Mouse (Mus musculus) erythroblast, embryonic 14.5 days (primary cell): Measurements from ENCODE around the gene Rab15. TPM values are rescaled to one million over a fixed set of nuclear protein-coding genes. Genes with fewer than 3 reads are reported as not detected.

Experiments used
- H3K27me3 ChIP-seq: 2 replicates; pipeline ENCODE4 v1.6.1; 2012; ENCODE audit warnings: inconsistent platforms; ENCODE audit not compliant: control insufficient read depth
- H3K36me3 ChIP-seq: 2 replicates; pipeline ENCODE4 v1.6.1; 2012; ENCODE audit warnings: mild to moderate bottlenecking, inconsistent platforms; ENCODE audit not compliant: control insufficient read depth
- H3K4me1 ChIP-seq: 2 replicates; pipeline ENCODE4 v1.6.1; 2012; ENCODE audit warnings: inconsistent platforms; ENCODE audit not compliant: control insufficient read depth
- H3K4me3 ChIP-seq: replicated peaks from 2 replicates; pipeline ENCODE3; 2012; ENCODE audit warnings: moderate library complexity, mild to moderate bottlenecking, inconsistent platforms
- H3K9me3 ChIP-seq: 2 replicates; pipeline ENCODE4 v1.6.1; 2012; ENCODE audit warnings: low read length, inconsistent platforms, mixed read lengths; ENCODE audit not compliant: control insufficient read depth
- GATA1 ChIP-seq: IDR thresholded peaks from 2 replicates; pipeline ENCODE4 v1.6.1; 2012; ENCODE audit warnings: low read length, inconsistent platforms, mixed read lengths
- TAL1 ChIP-seq: IDR thresholded peaks from 3 replicates; pipeline ENCODE4 v1.6.1; 2012; ENCODE audit warnings: low read length, inconsistent platforms, mixed read lengths
- polyA plus RNA-seq: library from polyadenylated mRNA; stranded (reverse); fragments of >175 nt; gene quantifications from 2 replicates; pipeline ENCODE4 v1.2.3, GENCODE M21; 2012

Rab15 gene
- polyA plus RNA-seq, 1 experiment, result not detected

DNA sequence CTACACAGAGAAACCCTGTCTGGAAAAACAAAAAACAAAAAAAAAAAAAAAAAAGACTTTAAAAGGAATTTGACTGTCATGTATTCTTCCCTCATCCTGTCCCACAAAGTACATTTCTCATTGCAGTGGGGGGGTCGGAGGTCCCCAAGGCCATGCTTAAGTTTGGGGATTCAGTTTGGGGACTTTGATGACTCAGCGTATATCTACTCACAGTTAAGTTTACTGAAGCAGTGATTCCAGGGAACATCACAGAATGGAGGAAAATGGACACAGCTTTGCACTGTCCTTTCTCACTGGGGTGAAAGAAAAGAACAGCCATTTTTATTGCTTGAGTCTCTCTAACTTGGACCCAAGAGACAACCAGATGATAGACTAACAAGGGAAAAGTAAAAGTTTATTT is 29.7 kb upstream of the Rab15 start:
- no peaks in the 10 kb centered on the region for H3K9me3 ChIP-seq
- TF ChIP-seq TAL1 (no peak), GATA1 (no peak)
- peaks cover 2% of the 10 kb centered on the region for H3K36me3 ChIP-seq
- no peak overlapping the region for H3K4me3 ChIP-seq
- peaks cover 3% of the 10 kb centered on the region for H3K4me1 ChIP-seq
- H3K27me3 ChIP-seq, result no peaks in the 10 kb centered on the region

- H3K9me3 ChIP-seq, result no peaks in the 10 kb centered on the region
- TF ChIP-seq GATA1 (no peak), TAL1 (no peak)
- H3K4me3 ChIP-seq, result no peak overlapping the region
- peaks cover 13% of the 10 kb centered on the region for H3K36me3 ChIP-seq
- H3K4me1 ChIP-seq, result peaks cover 4% of the 10 kb centered on the region
- H3K27me3 ChIP-seq, result no peaks in the 10 kb centered on the region
Measured at GRCm38 (mm10) chr12:76844346-76845061, 21.8 kb upstream of the Rab15 start.

- Histone ChIP-seq H3K4me3 (no peak overlapping the region), H3K27me3 (peaks cover 5% of the 10 kb centered on the region), H3K9me3 (no peaks in the 10 kb centered on the region), H3K4me1 (peaks cover 26% of the 10 kb centered on the region), H3K36me3 (peaks cover 13% of the 10 kb centered on the region)
- TF ChIP-seq GATA1, result no peak
- no peak for TF ChIP-seq TAL1
Measured at GRCm38 (mm10) chr12:76840081-76840480, 17.4 kb upstream of the Rab15 start.

DNA sequence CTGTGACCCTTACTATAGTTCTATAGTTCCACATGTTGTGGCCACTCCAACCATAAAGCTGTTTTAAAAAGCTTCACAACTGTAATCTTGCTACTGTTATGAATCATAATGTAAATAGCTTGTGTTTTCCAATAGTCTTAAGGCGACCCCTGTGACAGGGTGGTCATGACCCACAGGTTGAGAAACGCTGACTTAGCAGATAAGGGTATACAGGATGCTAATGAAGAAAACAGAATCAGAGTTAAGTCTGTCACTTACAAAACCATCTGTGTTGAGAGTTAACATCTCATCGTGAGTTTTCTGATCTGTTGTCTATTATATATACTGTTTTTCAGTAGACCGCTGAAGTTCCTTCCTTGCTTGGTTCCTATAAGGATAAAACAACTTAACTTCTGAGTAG is 16.6 kb upstream of the Rab15 start:
- no peak overlapping the region for H3K4me3 ChIP-seq
- TF ChIP-seq GATA1, result no peak
- no peak for TF ChIP-seq TAL1
- H3K36me3 ChIP-seq, result peaks cover 13% of the 10 kb centered on the region
- H3K4me1 ChIP-seq, result peaks cover 26% of the 10 kb centered on the region
- no peaks in the 10 kb centered on the region for H3K9me3 ChIP-seq
- peaks cover 9% of the 10 kb centered on the region for H3K27me3 ChIP-seq

DNA sequence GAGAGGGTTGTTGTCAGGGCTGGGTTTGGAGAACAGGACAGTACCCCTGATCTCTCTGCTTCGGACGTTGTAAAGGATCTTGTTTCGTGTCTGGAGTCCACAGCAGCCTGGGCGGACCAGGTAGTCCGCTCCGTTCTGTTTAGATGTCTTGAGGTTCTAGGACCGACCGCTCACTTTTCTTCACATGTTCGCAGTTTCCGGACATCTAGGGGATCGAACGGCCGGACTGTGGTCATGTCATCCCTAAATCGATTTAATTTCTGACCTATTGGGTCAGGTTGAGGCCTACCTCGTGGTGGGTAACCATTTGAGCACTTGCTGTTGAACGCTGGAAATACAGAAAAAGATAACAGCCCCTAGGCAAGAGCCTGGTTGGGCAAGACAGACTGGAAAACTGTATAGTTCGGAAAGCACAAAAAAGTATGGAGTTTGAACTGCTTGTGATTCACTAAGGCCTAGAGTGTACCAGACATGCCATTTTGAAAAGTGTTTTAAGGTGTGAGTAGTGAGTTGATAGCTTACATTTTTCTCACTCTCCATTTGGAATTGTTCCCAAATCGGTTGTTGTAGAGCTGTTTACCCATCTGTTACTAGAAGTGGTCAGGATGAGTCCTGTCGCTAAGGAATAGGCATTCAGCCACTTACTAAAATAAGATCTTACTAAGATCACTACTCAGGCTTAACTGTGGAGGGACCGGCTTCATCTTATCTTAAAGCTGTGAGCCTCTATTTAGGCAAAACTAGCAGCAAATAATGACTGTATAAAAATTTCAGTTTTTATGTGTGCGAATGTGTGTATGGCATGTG is 15.3 kb upstream of the Rab15 start:
- peaks cover 26% of the 10 kb centered on the region for H3K4me1 ChIP-seq
- H3K27me3 ChIP-seq, result peaks cover 16% of the 10 kb centered on the region
- H3K9me3 ChIP-seq, result no peaks in the 10 kb centered on the region
- TF ChIP-seq TAL1 (no peak), GATA1 (no peak)
- H3K4me3 ChIP-seq, result peak overlapping the region; percentile 75
- peaks cover 13% of the 10 kb centered on the region for H3K36me3 ChIP-seq

GRCm38 (mm10) chr12:76837101-76837843 is 14.6 kb upstream of the Rab15 start:
- no peak for TF ChIP-seq GATA1
- TF ChIP-seq TAL1, result no peak
- Histone ChIP-seq H3K4me3 (peak overlapping the region; percentile 75), H3K27me3 (peaks cover 18% of the 10 kb centered on the region), H3K36me3 (peaks cover 10% of the 10 kb centered on the region), H3K4me1 (peaks cover 26% of the 10 kb centered on the region), H3K9me3 (no peaks in the 10 kb centered on the region)

GRCm38 (mm10) chr12:76832704-76833103 is 10.0 kb upstream of the Rab15 start:
- TF ChIP-seq GATA1 (no peak), TAL1 (no peak)
- Histone ChIP-seq H3K4me3 (no peak overlapping the region), H3K27me3 (peaks cover 18% of the 10 kb centered on the region), H3K36me3 (no peaks in the 10 kb centered on the region), H3K9me3 (no peaks in the 10 kb centered on the region), H3K4me1 (peaks cover 6% of the 10 kb centered on the region)

DNA sequence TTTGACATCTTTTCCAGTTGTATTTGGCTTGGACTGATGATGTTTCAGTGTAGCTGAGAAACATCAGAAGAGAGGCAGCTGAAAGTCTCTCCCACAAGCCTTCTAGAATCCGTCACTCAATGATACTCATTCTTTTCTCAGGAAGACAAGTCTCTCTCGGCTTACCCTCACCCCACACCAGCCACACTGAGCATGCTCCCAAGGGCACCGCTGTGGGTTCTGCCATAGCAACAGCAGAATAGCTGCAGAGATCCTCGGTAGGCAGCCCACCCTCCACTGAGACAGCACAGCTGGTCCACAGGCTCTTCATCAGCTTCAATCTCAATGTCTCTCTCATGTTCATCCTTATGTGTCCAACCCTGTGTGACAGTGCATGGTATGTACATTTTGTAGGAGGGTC is 2.6 kb upstream of the Rab15 start:
- H3K36me3 ChIP-seq, result no peaks in the 10 kb centered on the region
- peaks cover 6% of the 10 kb centered on the region; the same call in 1 of the 2 replicates for H3K9me3 ChIP-seq
- H3K4me3 ChIP-seq, result no peak overlapping the region
- TF ChIP-seq GATA1 (no peak), TAL1 (no peak)
- H3K4me1 ChIP-seq, result peaks cover 3% of the 10 kb centered on the region
- peaks cover 64% of the 10 kb centered on the region for H3K27me3 ChIP-seq
